Mouse (Mus musculus): ENCODE results near the gene Tmem255a.

The Tmem255a gene

GRCm38 (mm10) chrX:38166064-38166463 is 86.2 kb downstream of the Tmem255a start:
- DNase-seq (ENCODE audit: low spot score): no peak

DNA sequence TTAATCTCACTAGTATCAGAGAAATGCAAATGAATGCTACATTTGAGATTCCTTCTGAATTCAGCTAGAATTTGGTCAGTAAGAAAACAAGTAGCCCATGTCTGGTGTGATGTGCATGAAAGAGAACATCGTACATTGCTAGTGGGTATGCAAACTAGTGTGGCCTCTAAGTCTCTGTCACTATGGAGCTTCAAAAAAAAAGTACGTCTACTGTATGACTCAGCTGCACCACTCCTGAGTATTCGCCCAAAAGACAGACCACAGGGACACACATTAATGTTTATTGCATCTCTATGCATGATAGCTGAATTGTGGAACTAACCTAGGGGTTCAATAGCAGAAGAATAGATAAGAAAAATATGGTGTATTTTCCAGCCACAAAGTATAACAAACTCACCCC is 86.9 kb downstream of the Tmem255a start:
- no peak for DNase-seq (ENCODE audit: low spot score)

DNA sequence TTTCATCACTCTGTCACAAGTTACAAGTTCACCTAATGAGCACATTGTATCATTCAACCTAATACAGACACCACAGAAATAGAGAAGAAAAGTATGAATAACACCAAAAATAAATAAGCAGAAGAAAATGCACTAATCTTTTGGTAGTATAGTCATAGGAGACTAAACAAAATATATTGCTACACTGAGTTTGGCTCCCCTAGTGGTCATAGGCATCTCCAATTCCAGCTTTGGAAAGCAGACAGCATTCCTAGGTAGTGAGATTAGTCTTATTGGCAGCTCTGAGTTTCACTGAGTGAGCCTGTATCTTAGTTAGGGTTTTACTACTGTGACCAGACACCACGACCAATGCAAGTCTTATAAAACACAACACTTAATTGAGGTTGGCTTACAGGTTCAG is 93.1 kb downstream of the Tmem255a start:
- DNase-seq (ENCODE audit: low spot score): no peak

All from T-cell, adult 2 months (primary cell).